Mouse (Mus musculus): Measurements from ENCODE around the gene Mboat1.

GRCm38 (mm10) chr13:30259326-30259725, 123.0 kb downstream of the Mboat1 start:
- TF ChIP-seq CTCF (IDR thresholded peaks at IDR 0.05; ENCODE audit: borderline replicate concordance, extremely low read depth, insufficient read depth, insufficient read length), result no peak
- TF ChIP-seq POLR2A (IDR thresholded peaks at IDR 0.05; ENCODE audit: borderline replicate concordance, extremely low read depth, insufficient read depth, insufficient read length, poor library complexity, severe bottlenecking), result no peak
